Mouse (Mus musculus): ENCODE results near the gene Ubtd2. TPM values are rescaled to one million over a fixed set of nuclear protein-coding genes. Genes with fewer than 3 reads are reported as not detected.
A peak's percentile ranks its signal among the peaks of the same experiment; 100 is the strongest.

Gene Ubtd2
- total RNA-seq (2017) = 1.4 to 4.3 TPM (median 2.6 TPM) in 3 replicates

GRCm38 (mm10) chr11:32454800-32455506, at the start of gene Ubtd2:
Gene Ubtd2 (plus strand): TSS chr11:32455370.
- ATAC-seq (replicated peaks; ENCODE audit: insufficient number of reproducible peaks, low FRiP score, low TSS enrichment, poor library complexity, severe bottlenecking) = peak; percentile 87

- ATAC-seq (replicated peaks; ENCODE audit: insufficient number of reproducible peaks, low FRiP score, low TSS enrichment, poor library complexity, severe bottlenecking) = no peak
These were observed 47.3 kb upstream of the Ubtd2 start for GRCm38 (mm10) chr11:32407863-32408262.

- ATAC-seq (replicated peaks; ENCODE audit: insufficient number of reproducible peaks, low FRiP score, low TSS enrichment, poor library complexity, severe bottlenecking) = no peak
These were observed 46.1 kb upstream of the Ubtd2 start for GRCm38 (mm10) chr11:32409052-32409451.

DNA sequence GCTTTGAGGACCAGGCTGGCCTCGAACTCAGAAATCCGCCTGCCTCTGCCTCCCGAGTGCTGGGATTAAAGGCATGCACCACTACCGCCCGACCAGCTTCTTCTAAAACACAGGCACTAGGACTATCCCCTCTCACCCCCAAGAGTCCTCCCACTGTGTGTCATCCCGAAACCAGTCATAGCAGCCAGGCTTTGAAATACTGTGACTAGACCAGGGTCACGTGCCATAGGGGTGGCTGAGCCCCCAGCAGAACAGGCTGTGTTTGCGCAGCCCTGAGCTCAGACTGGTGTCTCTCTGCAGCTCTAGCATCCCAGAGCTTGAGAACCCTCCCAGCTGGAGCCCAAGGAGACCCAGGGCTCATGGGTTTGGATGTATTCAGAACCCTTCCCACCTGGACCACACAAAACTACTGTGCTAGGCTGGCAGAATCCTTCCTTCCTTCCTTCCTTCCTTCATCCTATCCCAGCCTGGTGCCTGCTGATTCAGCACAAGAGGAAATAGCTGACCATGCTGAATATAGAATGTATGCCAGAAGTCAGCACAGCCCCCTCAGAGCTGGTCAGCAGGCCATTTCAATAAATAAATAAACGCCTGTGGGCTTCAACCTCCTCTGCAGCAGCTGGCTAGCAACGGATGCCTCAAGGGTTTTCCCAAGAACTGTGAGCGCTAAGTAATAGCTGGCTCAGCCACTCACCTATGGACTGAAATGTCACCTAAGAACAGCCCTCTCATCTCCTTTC, 45.2 kb upstream of the Ubtd2 start:
- ATAC-seq (replicated peaks; ENCODE audit: insufficient number of reproducible peaks, low FRiP score, low TSS enrichment, poor library complexity, severe bottlenecking) = no peak

DNA sequence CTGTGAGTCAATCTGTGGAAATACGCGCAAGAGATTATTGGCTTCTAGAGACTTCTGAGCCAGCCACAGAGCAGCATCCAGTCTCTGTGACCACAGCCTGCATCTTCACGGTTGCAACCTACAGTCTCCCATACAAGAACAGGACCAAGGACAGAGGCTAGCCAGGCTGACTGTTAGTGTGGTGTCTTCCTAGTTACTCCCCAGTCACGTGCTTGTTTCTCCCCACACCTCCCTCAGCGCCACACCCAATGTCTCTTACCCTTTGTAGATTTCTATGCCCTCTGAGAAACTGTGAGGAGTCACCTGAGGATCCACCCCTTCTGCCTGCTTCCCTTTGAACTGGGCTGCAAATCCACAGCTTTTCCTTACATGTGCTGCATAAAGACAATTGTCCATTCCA, 35.2 kb upstream of the Ubtd2 start:
- ATAC-seq (replicated peaks; ENCODE audit: insufficient number of reproducible peaks, low FRiP score, low TSS enrichment, poor library complexity, severe bottlenecking) = no peak

- ATAC-seq (replicated peaks; ENCODE audit: insufficient number of reproducible peaks, low FRiP score, low TSS enrichment, poor library complexity, severe bottlenecking) = no peak
These were observed 31.9 kb upstream of the Ubtd2 start for GRCm38 (mm10) chr11:32423311-32423710.

- no peak for ATAC-seq (replicated peaks; ENCODE audit: insufficient number of reproducible peaks, low FRiP score, low TSS enrichment, poor library complexity, severe bottlenecking)
These were observed 30.6 kb upstream of the Ubtd2 start for GRCm38 (mm10) chr11:32424600-32424999.

- ATAC-seq (replicated peaks; ENCODE audit: insufficient number of reproducible peaks, low FRiP score, low TSS enrichment, poor library complexity, severe bottlenecking) = no peak
These were observed 30.0 kb upstream of the Ubtd2 start for GRCm38 (mm10) chr11:32425043-32425658.

DNA sequence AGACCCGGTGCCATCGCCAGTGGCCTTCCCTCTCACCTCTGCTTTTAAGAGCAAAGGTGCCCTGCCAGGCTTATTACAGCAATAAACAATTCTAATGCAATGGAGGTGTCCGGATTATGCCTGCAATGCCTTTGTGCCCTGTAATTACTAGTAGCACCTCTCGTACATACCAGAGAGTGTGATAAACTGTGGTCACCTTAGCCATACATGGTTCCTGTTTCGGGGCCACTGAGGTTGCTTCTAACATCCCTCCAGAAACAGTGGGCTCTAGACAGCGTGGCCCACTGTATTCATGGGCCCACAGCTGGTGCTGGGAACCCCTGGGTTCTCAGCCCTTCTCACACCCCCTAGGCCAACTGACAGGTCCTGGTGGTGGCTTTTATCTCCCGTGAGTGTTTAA, 27.6 kb upstream of the Ubtd2 start:
- peak; percentile 15; the same call in 1 of the 2 replicates for ATAC-seq (replicated peaks; ENCODE audit: insufficient number of reproducible peaks, low FRiP score, low TSS enrichment, poor library complexity, severe bottlenecking)

- ATAC-seq (replicated peaks; ENCODE audit: insufficient number of reproducible peaks, low FRiP score, low TSS enrichment, poor library complexity, severe bottlenecking) = no peak
These were observed 19.6 kb upstream of the Ubtd2 start for GRCm38 (mm10) chr11:32435410-32436060.

DNA sequence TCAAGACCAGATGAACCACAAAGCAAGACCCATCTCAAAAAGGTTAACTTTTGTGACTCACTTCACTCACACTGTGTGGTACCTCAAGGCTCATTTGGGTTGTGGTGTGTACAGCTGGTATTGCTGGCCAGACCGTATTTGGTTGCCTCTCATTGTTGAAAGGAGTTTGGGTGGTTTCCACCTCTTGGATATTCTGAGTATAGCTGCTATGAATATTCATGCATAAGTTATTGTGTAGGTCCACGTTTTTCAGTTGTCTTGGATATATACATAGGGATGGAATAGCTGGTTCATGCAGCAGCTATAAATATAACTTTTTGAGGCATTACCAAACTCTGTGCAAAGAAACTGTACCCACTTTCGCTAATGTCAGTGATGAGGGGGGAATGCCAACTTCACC, 12.6 kb upstream of the Ubtd2 start:
- ATAC-seq (replicated peaks; ENCODE audit: insufficient number of reproducible peaks, low FRiP score, low TSS enrichment, poor library complexity, severe bottlenecking) = no peak

DNA sequence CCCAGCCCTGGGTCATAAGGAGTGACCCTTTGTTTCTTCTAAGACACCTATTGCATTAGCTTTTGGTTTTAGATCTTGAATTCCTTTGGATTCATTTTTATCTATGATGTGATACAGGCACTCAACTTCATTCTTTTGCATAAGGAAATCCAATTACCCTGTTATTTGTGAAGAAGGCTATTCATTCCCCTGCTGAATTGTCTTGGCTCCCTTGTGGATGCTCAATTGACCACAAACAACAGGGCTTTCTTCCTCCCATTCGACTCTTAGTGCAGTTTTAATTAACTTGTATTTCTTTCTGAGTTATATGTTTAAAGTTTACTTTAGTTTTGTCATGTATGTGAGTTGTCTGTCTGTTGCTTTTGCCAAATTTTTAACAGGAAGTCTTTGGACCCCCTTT, 10.9 kb upstream of the Ubtd2 start:
- ATAC-seq (replicated peaks; ENCODE audit: insufficient number of reproducible peaks, low FRiP score, low TSS enrichment, poor library complexity, severe bottlenecking) = no peak

DNA sequence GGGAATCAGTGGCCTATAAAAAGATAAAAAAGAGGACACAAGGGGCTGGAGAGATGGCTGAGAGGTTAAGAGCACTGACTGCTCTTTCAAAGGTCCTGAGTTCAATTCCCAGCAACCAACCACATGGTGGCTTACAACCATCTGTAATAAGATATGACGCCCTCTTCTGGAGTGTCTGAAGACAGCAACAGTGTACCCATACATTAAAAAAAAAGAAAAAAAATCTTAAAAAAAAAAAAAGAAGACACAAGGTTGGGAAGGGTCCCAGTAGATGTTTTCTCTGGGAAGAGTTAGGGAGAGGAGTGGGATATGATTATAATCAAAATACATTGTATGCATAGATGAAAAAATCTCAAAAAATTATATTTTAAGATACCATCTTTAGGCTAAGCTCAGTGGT, 10.0 kb upstream of the Ubtd2 start:
- no peak for ATAC-seq (replicated peaks; ENCODE audit: insufficient number of reproducible peaks, low FRiP score, low TSS enrichment, poor library complexity, severe bottlenecking)

DNA sequence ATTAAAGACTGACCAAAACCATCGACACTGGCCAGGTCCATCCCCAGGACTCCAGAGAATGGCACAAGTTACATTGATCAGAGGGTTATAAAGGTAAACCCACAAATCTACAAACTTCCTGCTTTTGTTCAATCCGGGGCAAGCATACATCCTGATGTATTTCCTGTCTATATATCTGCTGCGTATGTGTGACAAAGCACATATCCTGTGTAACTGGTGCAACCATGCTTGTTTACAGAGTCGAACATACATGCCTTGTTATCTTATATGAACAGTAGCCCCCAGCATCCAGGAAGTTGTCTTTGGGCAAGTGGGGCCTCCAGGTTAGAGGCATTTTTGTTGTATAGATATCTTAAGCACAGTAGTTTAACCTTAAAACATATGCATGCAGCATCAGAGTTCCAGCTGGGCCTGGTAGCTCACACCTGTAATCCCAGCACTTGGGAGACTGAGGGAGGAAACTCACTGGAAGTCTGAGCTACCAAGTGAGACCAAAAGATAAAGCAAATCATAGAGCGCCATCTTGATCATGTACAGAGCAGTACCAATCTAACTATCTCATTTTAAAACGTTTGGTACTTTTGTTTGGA, 9.4 kb upstream of the Ubtd2 start:
- ATAC-seq (replicated peaks; ENCODE audit: insufficient number of reproducible peaks, low FRiP score, low TSS enrichment, poor library complexity, severe bottlenecking) = 0 out of 2 replicates have a peak, but pooled peaks have one; percentile 27

DNA sequence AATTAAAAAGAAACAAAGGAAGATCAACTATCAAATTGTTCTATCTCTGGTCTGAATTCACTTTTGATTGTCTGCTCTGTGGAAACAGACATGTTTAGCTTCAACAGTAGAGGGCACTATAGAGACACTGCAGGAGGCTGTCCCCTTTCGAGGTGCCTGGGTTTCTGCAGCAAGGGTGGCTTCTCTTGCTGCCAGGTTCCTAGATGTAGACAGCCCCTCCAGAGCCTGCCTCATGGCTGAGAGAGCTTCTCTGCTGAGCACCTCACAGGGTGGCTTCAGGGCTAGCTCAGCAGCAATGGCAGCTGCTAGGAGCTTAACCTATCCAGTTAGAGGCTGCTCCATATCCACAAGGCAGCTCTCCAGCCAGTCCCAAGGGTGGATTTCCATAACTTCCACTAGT, 5.0 kb upstream of the Ubtd2 start:
- peak; percentile 67 for ATAC-seq (replicated peaks; ENCODE audit: insufficient number of reproducible peaks, low FRiP score, low TSS enrichment, poor library complexity, severe bottlenecking)

DNA sequence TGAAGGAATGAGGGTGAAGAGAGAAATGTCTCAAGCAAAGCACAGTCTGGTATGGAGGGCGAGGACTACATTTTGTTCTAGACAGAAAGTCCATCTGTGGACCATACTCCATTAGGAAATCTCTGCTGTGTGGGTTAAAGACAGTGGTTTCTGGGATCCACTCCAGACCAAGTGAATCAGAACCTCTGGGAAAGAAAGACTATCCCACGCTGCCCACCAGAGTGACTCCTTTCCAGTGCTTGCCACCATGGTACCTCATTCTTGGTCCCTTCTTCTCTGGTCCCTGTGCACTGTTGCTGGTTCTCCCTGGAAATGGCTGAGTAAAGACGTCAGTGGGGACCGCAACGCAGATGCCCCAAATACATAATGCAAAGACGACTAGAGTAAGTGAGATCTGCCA, 3.9 kb upstream of the Ubtd2 start:
- ATAC-seq (replicated peaks; ENCODE audit: insufficient number of reproducible peaks, low FRiP score, low TSS enrichment, poor library complexity, severe bottlenecking) = no peak

DNA sequence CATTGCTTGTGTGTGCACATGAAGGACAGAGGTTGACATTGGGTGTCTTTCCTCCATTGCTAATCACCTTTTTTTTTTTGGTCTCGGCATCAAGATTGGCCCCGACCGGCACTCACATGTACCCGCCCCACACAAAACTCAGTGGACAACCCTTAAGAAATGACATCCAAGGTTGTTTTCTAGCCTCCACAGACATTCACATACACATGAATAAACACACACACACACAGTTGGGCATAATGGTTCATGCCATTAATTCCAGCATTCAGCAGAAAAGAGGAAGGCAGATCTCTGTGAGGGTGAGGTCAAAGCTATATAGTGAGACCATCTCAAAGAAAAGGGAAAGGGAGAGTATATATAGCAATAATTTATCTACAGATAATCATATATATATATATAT, 2.4 kb upstream of the Ubtd2 start:
- no peak for ATAC-seq (replicated peaks; ENCODE audit: insufficient number of reproducible peaks, low FRiP score, low TSS enrichment, poor library complexity, severe bottlenecking)

DNA sequence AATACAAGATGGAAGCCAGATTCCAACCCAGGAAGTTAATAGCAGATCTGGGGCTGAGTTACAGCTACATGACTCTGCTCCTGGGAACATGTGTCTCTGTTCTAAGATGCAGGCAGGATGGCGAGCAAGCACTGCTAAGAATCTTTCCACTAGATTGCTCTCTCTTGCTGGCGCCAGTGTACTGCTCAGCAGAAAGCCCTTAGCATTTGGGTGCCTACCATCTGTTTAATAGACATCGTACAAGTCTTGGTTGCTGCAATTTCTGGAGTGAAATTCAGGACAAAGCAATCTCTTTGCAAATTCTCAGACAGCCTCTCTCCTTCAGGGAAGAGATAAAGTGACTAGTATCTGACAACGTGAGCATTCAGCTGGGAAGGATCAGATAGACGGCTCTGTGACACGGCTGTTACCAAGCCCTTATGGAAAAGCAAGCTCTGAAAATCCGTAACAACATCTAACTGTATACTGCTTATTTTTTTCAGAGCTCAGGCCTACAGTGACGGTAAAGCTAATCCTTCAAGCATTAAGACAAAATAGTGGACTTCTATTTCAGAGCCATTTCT, 1.7 kb upstream of the Ubtd2 start:
- no peak for ATAC-seq (replicated peaks; ENCODE audit: insufficient number of reproducible peaks, low FRiP score, low TSS enrichment, poor library complexity, severe bottlenecking)
